Mouse (Mus musculus) lung, postnatal 25 days (tissue): Measurements from ENCODE around the gene Aqp11.

Experiments
- DNase-seq: peaks from one replicate; pipeline ENCODE4 v3.0.0; 2022; ENCODE audit warnings: low spot score

Gene Aqp11

GRCm38 (mm10) chr7:97707809-97708208, 30.3 kb downstream of the Aqp11 start:
- DNase-seq = no peak

- DNase-seq = no peak
Observed at GRCm38 (mm10) chr7:97707123-97707522, 31.0 kb downstream of the Aqp11 start.

GRCm38 (mm10) chr7:97701106-97701505, 37.0 kb downstream of the Aqp11 start:
- DNase-seq = no peak

GRCm38 (mm10) chr7:97700173-97700572, 37.9 kb downstream of the Aqp11 start:
- no peak for DNase-seq

- DNase-seq = peak; percentile 94
Observed at GRCm38 (mm10) chr7:97696506-97697254, 41.4 kb downstream of the Aqp11 start, which contains the start of gene Clns1a. Clns1a (plus strand) TSS chr7:97696634.

GRCm38 (mm10) chr7:97696133-97696505, 42.0 kb downstream of the Aqp11 start:
- no peak for DNase-seq

- DNase-seq = no peak
Observed at GRCm38 (mm10) chr7:97695441-97695840, 42.6 kb downstream of the Aqp11 start.

GRCm38 (mm10) chr7:97687831-97688230, 50.3 kb downstream of the Aqp11 start:
- no peak for DNase-seq

GRCm38 (mm10) chr7:97679239-97679638, 58.9 kb downstream of the Aqp11 start:
- peak; percentile 37 for DNase-seq
